Mouse (Mus musculus) bone marrow, adult 2 months (tissue): ENCODE results near the gene Snx11.

Experiments
- CTCF ChIP-seq: fragments of 200-500 bp; IDR thresholded peaks from 2 replicates; pipeline ENCODE4 v1.5.1; 2011; ENCODE audit warnings: low read length, control low read depth; ENCODE audit not compliant: control insufficient read depth, insufficient read depth
- POLR2A ChIP-seq: fragments of 200-500 bp; IDR thresholded peaks from 2 replicates; pipeline ENCODE4 v1.6.1; 2011; ENCODE audit warnings: low read depth, mild to moderate bottlenecking, control low read depth, low read length, borderline replicate concordance; ENCODE audit not compliant: control insufficient read depth

GRCm38 (mm10) chr11:96781425-96781824 is 4.1 kb upstream of the Snx11 start:
- TF ChIP-seq CTCF (no peak), POLR2A (no peak)
